Mouse (Mus musculus) kidney, adult 2 months (tissue): Measurements from ENCODE around the gene Dtnb. TPM values are rescaled to one million over a fixed set of nuclear protein-coding genes. Genes with fewer than 3 reads are reported as not detected.
A peak's percentile ranks its signal among the peaks of the same experiment; 100 is the strongest.

Experiments
- DNase-seq: peaks from one replicate; pipeline ENCODE4 v3.0.0; 2021
- H3K27ac ChIP-seq: fragments of 200-500 bp; 2 replicates; pipeline ENCODE4 v1.5.1; 2012; ENCODE audit warnings: low read depth, low read length, control low read depth, inconsistent platforms; ENCODE audit not compliant: insufficient read depth
- H3K27me3 ChIP-seq: fragments of 200-500 bp; replicated peaks from 2 replicates; pipeline ENCODE4 v1.6.1; 2012; ENCODE audit warnings: mild to moderate bottlenecking, moderate library complexity, low read length, inconsistent platforms; ENCODE audit not compliant: control insufficient read depth, insufficient read depth
- H3K36me3 ChIP-seq: fragments of 200-500 bp; 2 replicates; pipeline ENCODE4 v1.6.1; 2012; ENCODE audit warnings: mild to moderate bottlenecking, moderate library complexity, low read length, inconsistent platforms; ENCODE audit not compliant: control insufficient read depth, insufficient read depth
- H3K4me1 ChIP-seq: fragments of 200-500 bp; 2 replicates; pipeline ENCODE4 v1.6.1; 2011; ENCODE audit warnings: low read length; ENCODE audit not compliant: control insufficient read depth, insufficient read depth
- H3K4me3 ChIP-seq: fragments of 200-500 bp; 2 replicates; pipeline ENCODE4 v1.5.1; 2011; ENCODE audit warnings: mild to moderate bottlenecking, low read depth, low read length, control low read depth; ENCODE audit not compliant: insufficient read depth
- CTCF ChIP-seq: fragments of 200-500 bp; conservative IDR thresholded peaks from 2 replicates; pipeline ENCODE4 v1.5.1; 2011; ENCODE audit warnings: low read depth, mild to moderate bottlenecking, control low read depth, low read length, moderate library complexity, mixed read lengths; ENCODE audit not compliant: insufficient read depth, insufficient read length
- POLR2A ChIP-seq: fragments of 200-500 bp; IDR thresholded peaks from one replicate; pipeline ENCODE4 v1.6.1; 2011; ENCODE audit warnings: low read depth, low read length, control low read depth
- WGBS: fragments of 180-500 bp; shearing (Covaris S2); methylation state at CpG from one replicate; pipeline ENCODE4 v1.1.7; 2018; 5-methylcytosine and 5-hydroxymethylcytosine counted together
- polyA plus RNA-seq: library from polyadenylated mRNA; depleted of rRNA; stranded (reverse); fragments of >200 nt; gene quantifications from 2 replicates; pipeline ENCODE4 v1.2.3, GENCODE M21; 2012

The Dtnb gene
- polyA plus RNA-seq, 1 experiment, result 60.5 TPM

DNA sequence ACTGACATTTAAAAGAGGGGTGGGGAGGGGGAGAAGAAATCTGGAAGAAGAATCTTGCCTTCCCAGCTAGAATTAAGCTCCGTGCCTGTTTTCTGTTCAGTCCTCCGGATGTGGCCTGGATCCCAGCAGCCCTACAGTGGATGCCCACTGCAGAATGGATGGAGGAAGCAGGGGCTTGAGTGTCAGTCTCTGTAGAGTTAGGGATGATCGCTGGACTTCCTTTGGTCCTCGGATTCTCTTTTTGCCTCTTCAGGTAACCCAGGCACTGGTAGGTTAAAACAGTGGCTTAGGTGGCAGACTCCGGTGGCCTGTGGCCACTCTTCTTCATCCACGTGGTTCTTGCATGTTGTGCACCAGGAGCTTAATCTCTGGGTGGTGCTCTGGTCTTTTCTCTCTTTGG, 1.2 kb downstream of the Dtnb start:
- WGBS, result 25% methylated on average over 6 of the region's 6 CpGs
- no peak for DNase-seq
- Histone ChIP-seq H3K36me3 (no peaks in the 10 kb centered on the region), H3K4me1 (peaks cover 8% of the 10 kb centered on the region; the same call in 1 of the 2 replicates), H3K27ac (no peak overlapping the region), H3K27me3 (no peaks in the 10 kb centered on the region), H3K4me3 (peak overlapping the region; percentile 2; the same call in 1 of the 2 replicates)
- no peak for TF ChIP-seq POLR2A
- TF ChIP-seq CTCF, result no peak

DNA sequence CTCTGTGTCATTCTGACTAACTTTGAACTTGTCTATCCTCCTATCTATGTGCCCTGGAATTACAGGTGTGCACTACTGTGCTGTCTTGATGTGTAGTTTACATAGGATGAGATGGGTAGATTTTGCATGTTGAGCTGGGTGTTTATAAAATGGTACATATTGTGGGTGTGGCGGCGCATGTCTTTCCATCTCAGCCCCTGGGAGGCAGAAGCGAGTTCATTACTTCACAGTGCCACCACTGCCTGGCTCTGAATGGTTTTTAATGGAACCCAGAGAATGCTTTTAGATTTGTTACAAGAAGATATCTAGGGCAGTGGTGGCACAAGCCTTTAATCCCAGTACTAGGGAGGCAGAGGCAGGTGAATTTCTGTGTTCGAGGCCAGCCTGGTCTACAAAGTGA, 2.5 kb downstream of the Dtnb start:
- TF ChIP-seq POLR2A (no peak), CTCF (no peak)
- DNase-seq, result no peak
- Histone ChIP-seq H3K36me3 (no peaks in the 10 kb centered on the region), H3K27me3 (no peaks in the 10 kb centered on the region), H3K27ac (no peak overlapping the region), H3K4me1 (peaks cover 8% of the 10 kb centered on the region; the same call in 1 of the 2 replicates), H3K4me3 (no peak overlapping the region)
- 94% methylated on average over 4 of the region's 4 CpGs for WGBS

DNA sequence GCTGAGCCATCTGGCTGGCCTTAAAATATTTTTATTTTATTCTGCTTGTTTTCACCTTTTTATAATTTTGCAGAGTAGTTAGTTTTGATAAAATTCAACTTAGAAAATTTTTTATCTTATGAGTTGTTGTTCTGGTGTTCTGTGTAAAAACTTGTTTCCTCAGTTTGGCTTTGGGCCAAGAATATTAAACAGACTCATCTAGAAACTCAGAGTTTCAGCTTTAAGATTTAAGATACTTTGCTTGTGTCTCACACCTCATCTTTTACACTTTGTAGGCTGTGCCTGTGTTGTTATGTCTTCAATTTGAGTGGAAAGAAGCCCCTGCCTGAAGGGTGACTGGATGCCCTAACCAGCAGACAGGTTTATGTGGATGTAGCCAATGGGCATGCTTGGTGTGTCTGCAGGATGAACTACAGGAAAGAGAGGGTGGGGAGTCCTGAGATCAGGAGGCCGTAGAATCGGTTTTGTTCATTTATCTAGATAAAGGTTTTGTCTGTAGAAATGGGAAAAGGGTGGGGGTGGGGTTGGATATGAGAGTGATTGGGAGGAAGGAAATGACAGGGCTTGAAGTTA, 7.9 kb downstream of the Dtnb start:
- Histone ChIP-seq H3K36me3 (no peaks in the 10 kb centered on the region), H3K4me1 (peaks cover 8% of the 10 kb centered on the region), H3K4me3 (no peak overlapping the region), H3K27me3 (no peaks in the 10 kb centered on the region), H3K27ac (no peak overlapping the region)
- TF ChIP-seq CTCF (no peak), POLR2A (no peak)
- WGBS, result 64% methylated on average over 2 of the region's 2 CpGs
- DNase-seq, result no peak

DNA sequence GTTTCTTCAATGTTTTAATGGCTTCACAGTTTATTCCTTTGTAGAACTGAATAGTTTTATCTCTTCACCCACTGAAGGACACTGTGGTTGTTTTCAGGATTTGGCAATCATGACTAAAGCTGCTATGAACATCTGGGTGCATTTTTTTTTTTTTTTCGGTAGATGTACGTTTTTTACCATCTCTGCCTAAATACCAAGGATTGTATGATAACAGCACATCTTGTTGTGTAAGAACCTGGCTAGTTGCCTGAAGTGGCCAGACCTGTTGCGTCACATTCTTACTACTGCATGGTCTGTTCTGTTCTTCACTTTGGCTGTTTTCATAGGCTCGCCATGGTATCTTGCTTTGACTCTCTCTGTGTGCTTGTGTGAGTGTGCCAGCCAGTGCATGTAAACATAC, 10.4 kb downstream of the Dtnb start:
- no peak overlapping the region for H3K27ac ChIP-seq
- H3K36me3 ChIP-seq, result no peaks in the 10 kb centered on the region
- H3K4me3 ChIP-seq, result no peak overlapping the region
- DNase-seq, result no peak
- no peaks in the 10 kb centered on the region for H3K27me3 ChIP-seq
- TF ChIP-seq POLR2A (no peak), CTCF (no peak)
- peaks cover 3% of the 10 kb centered on the region for H3K4me1 ChIP-seq
- 73% methylated on average over 4 of the region's 4 CpGs for WGBS

DNA sequence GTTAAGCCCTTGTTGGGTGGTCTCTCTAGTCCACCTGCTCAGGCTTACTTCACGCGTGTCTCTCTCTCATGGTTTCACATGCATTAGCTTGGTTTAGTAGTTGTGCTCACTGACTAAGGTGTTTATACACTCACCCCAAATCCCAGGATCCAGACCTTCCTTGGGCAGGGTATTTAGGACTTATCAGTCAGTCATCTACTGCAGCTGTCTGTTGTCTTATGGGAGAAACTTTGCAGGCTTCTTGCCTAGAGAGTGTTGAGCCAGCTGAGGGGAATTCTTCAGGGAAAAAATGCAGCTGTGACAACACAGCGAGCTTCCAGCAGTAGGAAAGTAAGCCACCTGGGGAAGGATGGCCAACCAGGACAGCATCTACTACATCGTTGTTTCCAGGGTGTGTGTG, 13.3 kb downstream of the Dtnb start:
- 76% methylated on average over 4 of the region's 4 CpGs for WGBS
- Histone ChIP-seq H3K27me3 (no peaks in the 10 kb centered on the region), H3K4me3 (no peak overlapping the region), H3K36me3 (no peaks in the 10 kb centered on the region), H3K27ac (no peak overlapping the region), H3K4me1 (no peaks in the 10 kb centered on the region)
- TF ChIP-seq POLR2A (no peak), CTCF (no peak)
- DNase-seq, result no peak

DNA sequence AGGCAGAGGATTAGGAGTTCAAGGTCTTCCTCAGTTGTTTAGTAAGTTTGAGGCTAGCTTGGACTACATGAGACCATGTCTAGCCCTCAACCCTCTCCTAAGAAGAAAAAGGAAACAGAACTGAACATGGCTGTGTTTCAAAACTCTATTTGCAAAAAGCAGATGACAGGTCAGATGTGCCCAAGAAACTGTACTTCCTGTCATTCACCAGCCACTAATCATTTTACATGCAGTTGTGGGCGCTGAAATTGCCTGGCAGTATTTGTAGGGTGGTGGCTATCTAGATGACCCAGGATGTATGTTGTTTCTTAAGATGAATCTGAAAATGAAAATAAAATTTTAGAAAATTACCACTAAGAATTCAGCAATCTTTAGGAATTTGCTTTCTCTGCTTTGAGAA, 14.8 kb downstream of the Dtnb start:
- no peak for TF ChIP-seq POLR2A
- TF ChIP-seq CTCF, result no peak
- 71% methylated on average over 1 of the region's 1 CpGs for WGBS

DNA sequence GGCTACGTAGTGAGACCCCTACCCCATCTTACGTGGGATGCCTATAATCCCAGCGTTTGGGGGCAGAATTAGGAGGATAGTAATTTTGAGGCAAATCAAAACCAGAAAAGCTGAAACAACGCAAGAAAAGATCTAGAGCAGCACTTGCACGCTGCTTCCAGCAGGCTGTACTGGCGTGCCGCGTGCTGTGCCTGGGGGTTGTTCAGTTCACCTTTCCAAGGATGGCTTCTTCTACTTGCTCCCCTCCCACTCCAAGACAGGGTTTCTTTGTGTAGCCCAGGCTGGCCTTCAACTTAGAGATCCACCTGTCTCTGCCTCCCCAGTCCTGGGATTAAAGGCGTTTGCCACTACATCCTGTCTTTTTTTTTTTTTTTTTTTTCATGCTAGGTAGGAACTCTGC, 17.9 kb downstream of the Dtnb start:
- Histone ChIP-seq H3K27me3 (no peaks in the 10 kb centered on the region), H3K4me1 (no peaks in the 10 kb centered on the region), H3K27ac (no peak overlapping the region), H3K4me3 (no peak overlapping the region), H3K36me3 (no peaks in the 10 kb centered on the region)
- DNase-seq, result no peak
- TF ChIP-seq POLR2A (no peak), CTCF (no peak)
- WGBS, result 98% methylated on average over 9 of the region's 9 CpGs

More for the DNA sequence above, 14.8 kb downstream of the Dtnb start:
- H3K4me1 ChIP-seq, result no peaks in the 10 kb centered on the region
- no peak overlapping the region for H3K27ac ChIP-seq
- DNase-seq, result no peak
- H3K36me3 ChIP-seq, result no peaks in the 10 kb centered on the region
- no peaks in the 10 kb centered on the region for H3K27me3 ChIP-seq
- H3K4me3 ChIP-seq, result no peak overlapping the region

DNA sequence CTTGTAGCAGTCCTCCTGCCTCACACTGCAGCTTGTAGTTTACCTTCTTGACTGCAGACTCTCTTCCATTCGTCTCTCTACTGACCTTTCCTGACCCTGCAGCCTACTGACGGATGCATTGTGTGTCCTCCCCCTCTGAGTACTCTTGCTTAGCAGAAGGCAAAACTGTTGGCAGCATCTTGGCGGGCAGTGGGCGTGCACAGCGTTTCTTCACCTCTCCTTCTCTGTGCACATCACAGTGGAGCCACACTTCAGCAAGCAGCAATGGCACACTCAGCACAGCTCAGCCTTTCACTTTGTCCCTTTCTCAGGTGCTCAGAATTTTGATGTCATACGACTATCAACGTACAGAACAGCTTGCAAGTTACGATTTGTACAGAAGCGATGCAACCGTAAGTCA, 19.4 kb downstream of the Dtnb start:
- no peak for DNase-seq
- Histone ChIP-seq H3K27ac (no peak overlapping the region), H3K27me3 (no peaks in the 10 kb centered on the region), H3K4me3 (no peak overlapping the region), H3K4me1 (no peaks in the 10 kb centered on the region), H3K36me3 (no peaks in the 10 kb centered on the region; the same call in none of the 2 replicates)
- 82% methylated on average over 10 of the region's 10 CpGs for WGBS
- TF ChIP-seq CTCF, result no peak
- no peak for TF ChIP-seq POLR2A
